Mouse (Mus musculus): Measurements from ENCODE around the gene Tenm2.

DNA sequence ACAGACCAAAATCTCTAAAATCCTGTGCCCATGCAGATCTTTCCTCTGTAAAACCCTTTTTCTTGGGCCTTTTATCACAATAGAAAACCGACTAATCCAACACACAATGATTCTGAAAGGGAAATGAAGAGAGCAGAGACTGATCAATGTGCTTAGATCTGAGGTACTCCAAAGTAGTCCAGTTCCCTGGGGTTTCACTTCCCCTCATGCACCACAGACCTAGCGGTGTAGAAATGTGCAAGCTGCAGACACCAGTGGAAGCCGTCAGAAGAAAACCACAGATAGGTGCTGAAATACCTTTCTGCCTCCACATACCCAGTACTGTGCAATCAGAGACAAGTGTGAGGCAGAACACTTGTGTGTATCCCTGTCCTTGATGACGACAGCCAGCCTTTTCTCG, 365.2 kb downstream of the Tenm2 start:
- TF ChIP-seq CTCF (IDR thresholded peaks at IDR 0.05), result no peak
- no peak for TF ChIP-seq EP300 (IDR thresholded peaks at IDR 0.05; ENCODE audit: insufficient read depth, low read depth, low read length)
